Mouse (Mus musculus) olfactory bulb, adult 2 months (tissue): ENCODE results near the gene Pax7.

Source experiments
- CTCF ChIP-seq: fragments of 200-500 bp; IDR thresholded peaks from 2 replicates; pipeline ENCODE4 v1.5.1; 2012; ENCODE audit warnings: low read depth, mild to moderate bottlenecking, low read length, moderate library complexity; ENCODE audit not compliant: insufficient read depth
- POLR2A ChIP-seq: fragments of 200-500 bp; IDR thresholded peaks from 2 replicates; pipeline ENCODE4 v1.6.1; 2012; ENCODE audit warnings: mild to moderate bottlenecking, low read depth, low read length, moderate library complexity; ENCODE audit not compliant: insufficient read depth

DNA sequence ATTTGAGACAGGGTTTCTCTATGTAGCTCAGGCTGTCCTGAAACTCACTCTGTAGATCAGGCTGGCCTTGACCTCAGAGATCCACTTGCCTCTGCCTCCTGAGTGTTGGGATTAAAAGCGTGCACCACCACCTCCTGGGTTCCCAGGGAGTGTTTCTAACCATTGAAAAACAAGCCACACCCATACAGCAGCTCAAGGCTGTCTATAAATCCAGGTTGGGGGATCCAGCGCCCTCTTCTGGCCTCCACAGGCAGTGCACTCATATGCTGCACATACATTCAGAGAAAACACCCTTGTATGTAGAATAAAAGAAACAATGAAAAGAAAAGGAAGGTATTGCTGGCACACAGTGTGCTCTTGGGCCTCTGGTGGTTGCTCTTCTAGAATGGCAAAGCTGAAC lies 106.2 kb downstream of the Pax7 start:
- TF ChIP-seq CTCF (no peak), POLR2A (no peak)
